Mouse (Mus musculus) ES-Bruce4 (cell line): ENCODE data around the gene Mcf2. TPM values are rescaled to one million over a fixed set of nuclear protein-coding genes. Genes with fewer than 3 reads are reported as not detected.

Experiments
- H3K27ac ChIP-seq: 2 replicates; pipeline ENCODE4 v1.5.1; 2012; ENCODE audit warnings: low read length, inconsistent platforms; ENCODE audit not compliant: insufficient read depth
- H3K27me3 ChIP-seq: 2 replicates; pipeline ENCODE4 v1.6.1; 2012; ENCODE audit warnings: mild to moderate bottlenecking, low read length, inconsistent platforms; ENCODE audit not compliant: control insufficient read depth, poor library complexity, insufficient read depth, severe bottlenecking
- H3K36me3 ChIP-seq: 2 replicates; pipeline ENCODE4 v1.6.1; 2012; ENCODE audit warnings: inconsistent platforms, mild to moderate bottlenecking, low read length, moderate library complexity; ENCODE audit not compliant: control insufficient read depth, poor library complexity, insufficient read depth, severe bottlenecking
- H3K4me1 ChIP-seq: one replicate; pipeline ENCODE4 v1.8.1; 2011; ENCODE audit warnings: low read length; ENCODE audit not compliant: control insufficient read depth, insufficient read depth
- H3K4me3 ChIP-seq: 2 replicates; pipeline ENCODE4 v1.5.1; 2011; ENCODE audit warnings: low read depth, mild to moderate bottlenecking, low read length
- H3K9ac ChIP-seq: 2 replicates; pipeline ENCODE4 v1.6.1; 2012; ENCODE audit warnings: low read depth, mild to moderate bottlenecking, inconsistent platforms; ENCODE audit not compliant: poor library complexity, severe bottlenecking
- H3K9me3 ChIP-seq: replicated peaks from 2 replicates; pipeline ENCODE4 v1.6.1; 2012; ENCODE audit warnings: mild to moderate bottlenecking, low read length, inconsistent platforms; ENCODE audit not compliant: control insufficient read depth, poor library complexity, insufficient read depth, severe bottlenecking
- CTCF ChIP-seq: IDR thresholded peaks from one replicate; pipeline ENCODE4 v1.8.1; 2011; ENCODE audit warnings: low read depth, low read length
- EP300 ChIP-seq: IDR thresholded peaks from 2 replicates; pipeline ENCODE4 v1.6.1; 2011; ENCODE audit warnings: low read depth, low read length; ENCODE audit not compliant: insufficient read depth
- POLR2A ChIP-seq: IDR thresholded peaks from one replicate; pipeline ENCODE4 v1.8.1; 2011; ENCODE audit warnings: low read length; ENCODE audit not compliant: insufficient read depth
- polyA plus RNA-seq: library from polyadenylated mRNA; stranded (reverse); fragments of >200 nt; gene quantifications from 2 replicates; pipeline ENCODE4 v1.2.4, GENCODE M21; 2011; ENCODE audit warnings: low read depth; ENCODE audit not compliant: missing spikeins, insufficient read depth, insufficient read length

Mcf2 gene
- polyA plus RNA-seq, 1 experiment = 4.1 TPM

DNA sequence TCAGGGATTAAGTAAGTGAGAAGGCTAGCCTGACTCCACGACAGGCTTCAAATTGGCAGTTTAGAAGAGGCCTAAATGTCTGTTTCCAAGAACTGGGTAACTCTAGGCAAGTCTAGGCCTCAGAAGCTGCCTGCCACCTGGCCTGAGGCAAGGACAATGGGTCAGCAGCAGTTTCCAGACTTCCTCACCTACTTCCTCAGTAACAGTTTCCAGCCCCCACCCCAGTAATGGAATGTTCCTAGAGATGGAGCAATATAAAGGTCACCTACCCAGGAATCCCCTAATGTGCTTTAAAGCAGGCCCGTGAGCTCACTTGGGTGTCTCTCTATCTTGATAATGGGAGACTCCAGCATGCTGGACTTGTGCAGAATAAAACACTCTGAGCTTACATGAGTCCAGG lies 10.1 kb downstream of the Mcf2 start:
- Histone ChIP-seq H3K4me1 (peaks cover 1% of the 10 kb centered on the region), H3K9me3 (no peaks in the 10 kb centered on the region), H3K9ac (no peak overlapping the region), H3K27me3 (no peaks in the 10 kb centered on the region), H3K36me3 (no peaks in the 10 kb centered on the region), H3K4me3 (no peak overlapping the region), H3K27ac (peak overlapping the region; percentile 93)
- TF ChIP-seq POLR2A (no peak), EP300 (peak; percentile 90)

DNA sequence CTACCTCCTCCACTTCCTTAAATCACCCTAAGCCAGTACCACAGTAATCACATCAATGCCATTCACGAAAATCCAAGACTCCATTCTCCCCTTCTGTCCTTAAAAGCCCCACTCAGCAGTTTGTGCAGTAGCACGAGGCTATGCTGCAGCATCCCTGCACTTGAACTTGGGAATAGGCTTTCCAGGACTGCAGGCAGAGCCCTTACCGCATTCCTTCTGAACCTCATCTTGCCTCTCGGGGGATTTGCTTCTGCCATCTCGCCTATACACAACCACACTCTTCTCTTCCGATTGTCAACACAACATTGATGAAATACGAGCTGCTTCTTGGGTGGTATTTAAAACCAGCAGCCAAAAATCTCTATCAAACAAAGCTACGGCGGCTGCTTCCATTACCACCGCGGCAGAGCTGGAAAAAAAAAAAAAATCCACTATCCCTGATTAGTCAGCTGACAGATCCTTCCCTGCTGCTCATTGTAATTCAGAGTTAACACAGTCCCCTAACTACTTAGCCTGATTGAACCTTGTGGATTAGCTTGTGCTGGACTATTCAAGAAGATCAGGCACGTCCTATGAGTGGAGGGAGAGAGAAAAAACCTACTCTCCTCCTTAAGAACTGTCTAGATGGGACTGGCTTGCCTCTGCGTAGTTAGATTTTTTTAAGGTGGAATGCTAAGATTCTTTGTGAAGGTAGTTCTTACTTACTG lies 31.5 kb downstream of the Mcf2 start:
- no peak overlapping the region for H3K9ac ChIP-seq
- no peaks in the 10 kb centered on the region for H3K9me3 ChIP-seq
- TF ChIP-seq EP300 (no peak), POLR2A (no peak), CTCF (no peak)
- no peaks in the 10 kb centered on the region for H3K27me3 ChIP-seq
- H3K4me3 ChIP-seq = peak overlapping the region; percentile 5; the same call in 1 of the 2 replicates
- no peaks in the 10 kb centered on the region for H3K4me1 ChIP-seq
- H3K27ac ChIP-seq = no peak overlapping the region
- no peaks in the 10 kb centered on the region for H3K36me3 ChIP-seq

DNA sequence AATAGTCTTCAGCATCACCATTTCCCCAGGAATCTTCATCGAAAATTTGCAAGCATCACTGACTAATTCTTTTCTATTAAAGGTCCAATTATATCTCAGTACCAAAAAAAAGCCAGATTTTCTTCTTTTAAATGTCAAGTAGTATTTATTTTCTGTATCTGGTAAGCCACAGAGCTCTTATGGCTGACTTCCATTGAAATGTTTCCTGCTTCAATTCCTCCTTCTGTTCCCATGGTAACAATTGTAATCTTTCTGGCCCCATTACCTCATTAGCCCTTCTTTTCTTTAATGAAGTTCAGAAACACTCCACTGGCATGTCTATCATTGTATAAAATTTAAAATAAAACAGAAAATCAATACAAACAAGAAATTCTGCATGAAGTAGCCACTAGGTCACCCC lies 103.5 kb downstream of the Mcf2 start:
- Histone ChIP-seq H3K36me3 (no peaks in the 10 kb centered on the region), H3K9ac (no peak overlapping the region), H3K27ac (no peak overlapping the region), H3K9me3 (no peaks in the 10 kb centered on the region; the same call in 1 of the 2 replicates), H3K27me3 (no peaks in the 10 kb centered on the region), H3K4me1 (no peaks in the 10 kb centered on the region), H3K4me3 (no peak overlapping the region)
- TF ChIP-seq EP300 (no peak), CTCF (no peak), POLR2A (no peak)

DNA sequence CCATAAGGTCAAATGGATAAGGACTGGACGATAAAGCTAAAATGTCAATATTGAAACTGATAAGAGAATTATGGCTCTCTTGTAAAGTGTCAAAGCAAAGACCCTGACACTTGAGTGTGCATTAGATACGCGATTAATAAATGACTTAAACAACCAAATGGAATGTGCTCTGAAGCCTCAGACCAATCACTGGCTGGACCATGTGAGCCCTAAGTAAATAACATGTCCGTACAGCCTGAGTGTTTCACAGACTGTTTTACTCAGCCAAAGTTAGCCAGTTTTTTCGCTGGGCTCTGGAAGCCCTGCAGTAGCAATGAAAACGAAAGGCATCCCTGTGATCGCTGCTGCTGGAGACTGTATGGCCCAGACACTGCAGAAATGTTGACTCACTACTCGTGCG lies 123.7 kb downstream of the Mcf2 start:
- no peak overlapping the region for H3K9ac ChIP-seq
- no peaks in the 10 kb centered on the region for H3K36me3 ChIP-seq
- H3K9me3 ChIP-seq = no peaks in the 10 kb centered on the region
- no peak for TF ChIP-seq POLR2A
- TF ChIP-seq CTCF = no peak
- no peak for TF ChIP-seq EP300
- no peaks in the 10 kb centered on the region for H3K27me3 ChIP-seq
- no peak overlapping the region for H3K27ac ChIP-seq
- H3K4me3 ChIP-seq = no peak overlapping the region
- no peaks in the 10 kb centered on the region for H3K4me1 ChIP-seq

DNA sequence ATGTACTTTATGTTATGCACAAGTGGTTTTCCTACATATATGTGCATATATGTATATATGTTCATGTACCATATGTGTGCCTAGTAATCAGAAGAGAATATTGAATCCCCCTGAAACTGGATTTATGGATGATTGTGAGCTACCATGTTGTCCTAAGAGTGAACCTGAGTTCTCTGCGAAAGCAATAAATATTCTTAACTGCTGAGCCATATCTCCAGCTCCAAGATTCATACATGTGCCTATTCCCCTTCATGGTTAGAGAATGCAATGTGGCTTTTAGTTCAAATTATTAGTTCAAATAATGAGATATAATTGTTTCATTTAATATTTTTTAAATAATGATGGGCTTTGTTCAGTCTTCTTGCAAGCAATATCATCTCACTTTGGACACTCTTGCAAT lies 124.1 kb downstream of the Mcf2 start:
- Histone ChIP-seq H3K4me3 (no peak overlapping the region), H3K27me3 (no peaks in the 10 kb centered on the region), H3K9me3 (no peaks in the 10 kb centered on the region), H3K27ac (no peak overlapping the region), H3K9ac (no peak overlapping the region), H3K36me3 (no peaks in the 10 kb centered on the region), H3K4me1 (no peaks in the 10 kb centered on the region)
- no peak for TF ChIP-seq EP300

DNA sequence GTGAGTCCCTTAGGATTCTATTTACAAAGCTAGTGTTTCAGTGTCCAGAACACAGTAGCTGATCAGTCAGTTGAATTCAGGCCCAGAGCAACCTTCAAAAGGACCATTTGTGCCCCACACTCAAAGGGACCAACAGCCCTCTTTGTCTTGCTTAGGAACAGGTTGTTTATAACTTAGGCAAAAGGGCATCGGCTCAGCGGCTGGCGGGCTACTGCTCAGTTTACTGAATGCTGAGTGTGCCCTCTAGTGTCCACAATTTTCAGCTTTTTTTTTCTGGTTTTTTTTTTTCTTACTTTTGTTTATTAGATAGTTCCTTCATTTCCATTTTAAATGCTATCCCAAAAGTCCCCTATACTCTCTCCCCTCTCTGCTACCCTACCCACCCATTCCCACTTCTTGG lies 152.2 kb downstream of the Mcf2 start:
- Histone ChIP-seq H3K36me3 (no peaks in the 10 kb centered on the region), H3K27me3 (no peaks in the 10 kb centered on the region), H3K27ac (no peak overlapping the region), H3K4me1 (no peaks in the 10 kb centered on the region), H3K9ac (no peak overlapping the region), H3K9me3 (no peaks in the 10 kb centered on the region), H3K4me3 (no peak overlapping the region)
- TF ChIP-seq CTCF (peak; percentile 26), EP300 (no peak)

DNA sequence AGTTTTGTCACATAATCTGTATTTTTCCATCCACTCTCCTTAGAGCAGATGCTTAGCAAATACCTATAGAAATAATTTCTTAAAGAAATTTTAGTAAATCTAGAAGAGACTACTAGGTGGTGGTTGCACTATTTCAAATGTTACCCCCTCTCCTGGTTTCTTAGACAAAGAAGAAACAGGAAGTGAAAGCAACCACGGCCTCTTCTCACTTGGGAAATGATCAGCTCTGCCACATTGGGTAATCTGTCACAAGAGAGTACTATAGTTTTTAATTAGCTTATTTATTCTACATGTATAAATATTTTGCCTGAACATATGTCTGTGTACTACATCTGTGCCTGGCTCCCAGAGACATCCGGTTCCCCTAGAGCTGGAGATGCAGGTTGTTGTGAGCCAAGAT lies 157.3 kb downstream of the Mcf2 start:
- Histone ChIP-seq H3K4me3 (no peak overlapping the region), H3K9me3 (no peaks in the 10 kb centered on the region), H3K27ac (no peak overlapping the region), H3K36me3 (no peaks in the 10 kb centered on the region), H3K27me3 (no peaks in the 10 kb centered on the region), H3K9ac (no peak overlapping the region), H3K4me1 (no peaks in the 10 kb centered on the region)
- TF ChIP-seq CTCF (no peak), EP300 (no peak), POLR2A (no peak)
